Mouse (Mus musculus): ENCODE measurements at regions not wholly inside any gene's neighbourhood (a gene's known extent, or its start where the extent isn't known, plus 50 kb on each side); places are given as distances from the start of the nearest gene placed in this dataset.

DNA sequence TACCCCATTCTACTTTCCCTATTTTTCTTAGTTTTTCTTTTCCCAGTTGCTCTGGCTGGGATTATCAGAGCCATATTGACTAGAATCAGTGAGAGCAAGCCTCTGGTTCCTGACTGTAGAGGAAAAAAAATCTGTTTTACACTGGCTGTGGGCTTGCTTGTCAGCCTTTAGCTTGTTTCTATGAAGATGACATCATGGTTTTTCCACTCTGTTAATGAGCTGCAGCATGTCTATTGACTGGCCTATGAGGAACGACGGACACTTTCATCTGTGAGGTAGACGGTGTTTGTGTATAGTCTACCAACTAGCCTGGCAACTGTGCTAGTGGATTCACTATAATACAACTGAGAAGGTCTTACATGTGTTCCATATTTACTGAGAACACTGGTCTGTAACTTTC, 248.0 kb upstream of the Zbtb20 start:
- Histone ChIP-seq H3K27ac (ENCODE audit: insufficient read depth, low read depth) (no peak overlapping the region), H3K9me3 (replicated peaks; ENCODE audit: low read length) (no peaks in the 10 kb centered on the region), H3K4me2 (ENCODE audit: insufficient read depth, low read depth, poor library complexity, severe bottlenecking) (0 out of 2 replicates have a peak overlapping the region, but pooled peaks have one; percentile 21), H3K4me1 (ENCODE audit: control insufficient read depth in 1 of 2, insufficient read depth in 2 of 2) (peaks cover 0 to 7% of the 10 kb centered on the region in 2 experiments; a peak in 2 of 4 replicates), H3K9ac (ENCODE audit: insufficient read depth, low read depth) (no peak overlapping the region), H3K4me3 (replicated peaks in 1 of 3; ENCODE audit: low read depth in 2 of 3, low read length in 2 of 3, poor library complexity in 1 of 3) (no peak overlapping the region), H3K79me2 (replicated peaks; ENCODE audit: control insufficient read depth, extremely low read depth, insufficient read depth, poor library complexity, severe bottlenecking) (no peaks in the 10 kb centered on the region), H3K36me3 (replicated peaks in 1 of 2; ENCODE audit: control insufficient read depth in 1 of 2, insufficient read depth in 1 of 2, low read length in 1 of 2) (no peaks in the 10 kb centered on the region), H3K27me3 (replicated peaks) (no peaks in the 10 kb centered on the region)
- TF ChIP-seq ELF1 (IDR thresholded peaks at IDR 0.05; ENCODE audit: low read depth, low read length) (no peak), RAD21 (IDR thresholded peaks at IDR 0.05; ENCODE audit: low read depth, low read length) (no peak), TBP (conservative IDR thresholded peaks at IDR 0.05; ENCODE audit: low read depth, low read length) (no peak), RCOR1 (conservative IDR thresholded peaks at IDR 0.05; ENCODE audit: low read depth, low read length) (no peak), ETS1 (conservative IDR thresholded peaks at IDR 0.05; ENCODE audit: low read depth, low read length) (peak; percentile 40; the same call in 1 of the 2 replicates), E2F4 (IDR thresholded peaks at IDR 0.05; ENCODE audit: insufficient replicate concordance, low read depth, low read length) (no peak), POLR2A (IDR thresholded peaks at IDR 0.05; ENCODE audit: low read depth, low read length) (no peak), GABPA (IDR thresholded peaks at IDR 0.05; ENCODE audit: insufficient replicate concordance, low read depth, low read length) (no peak), POLR2AphosphoS2 (IDR thresholded peaks at IDR 0.05; ENCODE audit: low read depth, low read length) (no peak), USF2 (conservative IDR thresholded peaks at IDR 0.05; ENCODE audit: low read depth, low read length) (no peak), MYC (IDR thresholded peaks at IDR 0.05; ENCODE audit: low read depth, low read length) (0 out of 2 replicates have a peak, but pooled peaks have one; percentile 35), TCF12 (IDR thresholded peaks at IDR 0.05; ENCODE audit: low read depth, low read length) (no peak), JUND (conservative IDR thresholded peaks at IDR 0.05; ENCODE audit: low read depth, low read length) (peak; percentile 83), NELFE (IDR thresholded peaks at IDR 0.05; ENCODE audit: low read depth, low read length) (no peak), ZNF384 (IDR thresholded peaks at IDR 0.05; ENCODE audit: low read depth, low read length) (peak; percentile 76), IRF4 (IDR thresholded peaks at IDR 0.05; ENCODE audit: low read depth, low read length) (no peak), CHD2 (IDR thresholded peaks at IDR 0.05; ENCODE audit: low read length) (no peak), CTCF (conservative IDR thresholded peaks at IDR 0.05 in 1 of 2, IDR thresholded peaks at IDR 0.05 in 1 of 2; ENCODE audit: low read depth in 2 of 2, low read length in 2 of 2) (no peak), EP300 (IDR thresholded peaks at IDR 0.05; ENCODE audit: low read length) (peak; percentile 55), SIN3A (IDR thresholded peaks at IDR 0.05; ENCODE audit: low read length) (no peak), ZC3H11A (IDR thresholded peaks at IDR 0.05; ENCODE audit: low read depth, low read length) (no peak), MEF2A (IDR thresholded peaks at IDR 0.05; ENCODE audit: borderline replicate concordance, low read depth, low read length) (peak; percentile 16; the same call in 1 of the 2 replicates), MAZ (IDR thresholded peaks at IDR 0.05; ENCODE audit: low read depth, low read length) (no peak), CHD1 (IDR thresholded peaks at IDR 0.05; ENCODE audit: low read depth, low read length) (no peak), BHLHE40 (IDR thresholded peaks at IDR 0.05; ENCODE audit: low read depth, low read length) (0 out of 2 replicates have a peak, but pooled peaks have one; percentile 9), JUN (IDR thresholded peaks at IDR 0.05; ENCODE audit: insufficient read depth, low read depth, low read length) (peak; percentile 91), HCFC1 (IDR thresholded peaks at IDR 0.05; ENCODE audit: low read depth, low read length) (no peak), MXI1 (IDR thresholded peaks at IDR 0.05; ENCODE audit: low read depth, low read length) (no peak)
- dilution Hi-C loops (cut with MboI; ENCODE audit: extremely low pct_ligation_motif_present, extremely low pct_unique_long_range_greater_than_20kb, low sequenced_read_pairs) (no loop called here), in situ Hi-C loops (cut with MboI; ENCODE audit: low pct_ligation_motif_present, low pct_unique_long_range_greater_than_20kb, low sequenced_read_pairs) (no loop called here)
- DNase-seq (ENCODE audit: extremely low read depth) = peak; percentile 64
